In genomic region chr13:51408519-51409001, GRCm38 (mm10) we compare ENCODE assay signal across 8 mouse cellular contexts. TPM values are rescaled to one million over a fixed set of nuclear protein-coding genes. Genes with fewer than 3 reads are reported as not detected.
DNase-seq lines count a peak whose midpoint lies in the region; ATAC-seq and TF ChIP-seq lines count a peak whose summit lies in the region.

Gene S1pr3, plus strand, starts transcription at chr13:51408639.

- peaks cover 0 to 23% of the 10 kb centered on the region in 2 experiments for H3K36me3 ChIP-seq in CH12.LX (replicated peaks in 1 of 2; ENCODE audit: control insufficient read depth in 1 of 2, insufficient read depth in 1 of 2, low read length in 1 of 2)
- no peaks in the 10 kb centered on the region for H3K36me3 ChIP-seq in hindbrain, embryonic 14.5 days (replicated peaks; ENCODE audit: control insufficient read depth, insufficient read depth)
- no peaks in the 10 kb centered on the region for H3K36me3 ChIP-seq in liver, embryonic 12.5 days
- no peaks in the 10 kb centered on the region for H3K36me3 ChIP-seq in myocyte (ENCODE audit: control insufficient read depth, insufficient read depth)

- WGBS in bone marrow, adult 2 months = under 1% methylated on average over 33 of the region's 33 CpGs
- WGBS in hindbrain, embryonic 14.5 days = under 1% methylated on average over 33 of the region's 33 CpGs
- WGBS in liver, embryonic 12.5 days (ENCODE audit: insufficient replicate concordance) = under 1% methylated on average over 33 of the region's 33 CpGs

- TF ChIP-seq EP300 in CH12.LX (IDR thresholded peaks at IDR 0.05; ENCODE audit: low read length) = no peak

- TF ChIP-seq POLR2A in CH12.LX (IDR thresholded peaks at IDR 0.05; ENCODE audit: low read depth, low read length) (peak; percentile 55), myocyte (IDR thresholded peaks at IDR 0.05; ENCODE audit: insufficient read length, low read depth) (peak; percentile 61)
- TF ChIP-seq POLR2A in bone marrow, adult 2 months (IDR thresholded peaks at IDR 0.05; ENCODE audit: borderline replicate concordance, control insufficient read depth, low read depth, low read length) = 0 out of 2 replicates have a peak, but pooled peaks have one; percentile 26

- H3K9ac ChIP-seq in CH12.LX (ENCODE audit: insufficient read depth, low read depth) = peak within 1 kb of the TSS; percentile 70
- H3K9ac ChIP-seq in hindbrain, embryonic 14.5 days = peak within 1 kb of the TSS; percentile 35
- peak within 1 kb of the TSS; percentile 41; the same call in 1 of the 2 replicates for H3K9ac ChIP-seq in liver, embryonic 12.5 days

- peak in 1 of 2 experiments; percentile 24; a peak in 1 of 4 replicates for TF ChIP-seq CTCF in CH12.LX (conservative IDR thresholded peaks at IDR 0.05 in 1 of 2, IDR thresholded peaks at IDR 0.05 in 1 of 2; ENCODE audit: low read depth in 2 of 2, low read length in 2 of 2)
- TF ChIP-seq CTCF in bone marrow, adult 2 months (IDR thresholded peaks at IDR 0.05; ENCODE audit: control insufficient read depth, insufficient read depth, low read length) = no peak

- peak within 1 kb of the TSS; percentile 54 to 86 (median 75) for H3K4me3 ChIP-seq in CH12.LX (replicated peaks in 1 of 3; ENCODE audit: low read depth in 2 of 3, low read length in 2 of 3, poor library complexity in 1 of 3)
- peak within 1 kb of the TSS; percentile 12 for H3K4me3 ChIP-seq in bone marrow, adult 2 months (replicated peaks; ENCODE audit: control insufficient read depth, low read depth, low read length)
- peak within 1 kb of the TSS; percentile 31 for H3K4me3 ChIP-seq in hindbrain, embryonic 14.5 days (replicated peaks; ENCODE audit: low read length)
- H3K4me3 ChIP-seq in liver, embryonic 12.5 days = peak within 1 kb of the TSS; percentile 44
- H3K4me3 ChIP-seq in myocyte = peak within 1 kb of the TSS; percentile 35

- peaks cover 3% of the 10 kb centered on the region for H3K9me3 ChIP-seq in CH12.LX (replicated peaks; ENCODE audit: low read length)
- H3K9me3 ChIP-seq in hindbrain, embryonic 14.5 days (ENCODE audit: control insufficient read depth, low read length) = no peaks in the 10 kb centered on the region
- H3K9me3 ChIP-seq in liver, embryonic 12.5 days (replicated peaks) = no peaks in the 10 kb centered on the region

- H3K79me2 ChIP-seq in CH12.LX (replicated peaks; ENCODE audit: control insufficient read depth, extremely low read depth, insufficient read depth, poor library complexity, severe bottlenecking) = peaks cover 13% of the 10 kb centered on the region; the same call in 1 of the 2 replicates
- peaks cover 18% of the 10 kb centered on the region for H3K79me2 ChIP-seq in myocyte (ENCODE audit: control insufficient read depth, insufficient read depth)

- peaks cover 42 to 67% of the 10 kb centered on the region in 2 experiments for H3K4me1 ChIP-seq in CH12.LX (ENCODE audit: control insufficient read depth in 1 of 2, insufficient read depth in 2 of 2)
- H3K4me1 ChIP-seq in bone marrow, adult 2 months (ENCODE audit: control insufficient read depth, insufficient read depth, low read length) = peaks cover 7% of the 10 kb centered on the region
- peaks cover 11% of the 10 kb centered on the region; the same call in 1 of the 2 replicates for H3K4me1 ChIP-seq in hindbrain, embryonic 14.5 days (replicated peaks; ENCODE audit: control insufficient read depth, insufficient read depth, low read length)
- 0 out of 2 replicates have a peak, but pooled peaks cover 3% of the 10 kb centered on the region for H3K4me1 ChIP-seq in liver, embryonic 12.5 days

- peak; percentile 52 for DNase-seq in CH12.LX (ENCODE audit: extremely low read depth)
- DNase-seq in gastrocnemius, postnatal 10 days = peak; percentile 61
- DNase-seq in hindbrain, embryonic 14.5 days (ENCODE audit: low spot score) = peak; percentile 62
- peak; percentile 58 for DNase-seq in thymus, postnatal 4 days
- no peak for DNase-seq in natural killer cell, adult 2 months (ENCODE audit: low spot score in 2 of 2)

- in situ Hi-C loops in CH12.LX (cut with MboI; ENCODE audit: low pct_ligation_motif_present, low pct_unique_long_range_greater_than_20kb, low sequenced_read_pairs) = no loop called here

- 0 out of 2 replicates have a peak, but pooled peaks have one; percentile 38 for ATAC-seq in hindbrain, embryonic 14.5 days (ENCODE audit: low FRiP score)
- peak; percentile 49; the same call in 1 of the 2 replicates for ATAC-seq in liver, embryonic 12.5 days

- TF ChIP-seq RAD21 in CH12.LX (IDR thresholded peaks at IDR 0.05; ENCODE audit: low read depth, low read length) = peak; percentile 29

- H3ac ChIP-seq in myocyte (ENCODE audit: control insufficient read depth, insufficient read length) = no peak within 1 kb of the TSS

- H3K27me3 ChIP-seq in CH12.LX (replicated peaks) (no peaks in the 10 kb centered on the region), myocyte (ENCODE audit: control insufficient read depth, insufficient read depth, insufficient read length) (no peaks in the 10 kb centered on the region)
- H3K27me3 ChIP-seq in hindbrain, embryonic 14.5 days (ENCODE audit: control insufficient read depth, insufficient read depth, low read length) = peaks cover 12% of the 10 kb centered on the region; the same call in 1 of the 2 replicates
- peaks cover 58% of the 10 kb centered on the region for H3K27me3 ChIP-seq in liver, embryonic 12.5 days (replicated peaks)

- dilution Hi-C loops in CH12.LX (cut with MboI; ENCODE audit: extremely low pct_ligation_motif_present, extremely low pct_unique_long_range_greater_than_20kb, low sequenced_read_pairs) = no loop called here

- H3K27ac ChIP-seq in CH12.LX (ENCODE audit: insufficient read depth, low read depth) = no peak within 1 kb of the TSS
- H3K27ac ChIP-seq in bone marrow, adult 2 months (ENCODE audit: control insufficient read depth, insufficient read depth, low read depth, low read length, poor library complexity) = peak within 1 kb of the TSS; percentile 3; the same call in 1 of the 2 replicates
- H3K27ac ChIP-seq in hindbrain, embryonic 14.5 days = no peak within 1 kb of the TSS
- H3K27ac ChIP-seq in liver, embryonic 12.5 days = no peak within 1 kb of the TSS

- peak within 1 kb of the TSS; percentile 46; the same call in 1 of the 2 replicates for H3K4me2 ChIP-seq in CH12.LX (ENCODE audit: insufficient read depth, low read depth, poor library complexity, severe bottlenecking)
- H3K4me2 ChIP-seq in hindbrain, embryonic 14.5 days (replicated peaks) = peak within 1 kb of the TSS; percentile 51
- peak within 1 kb of the TSS; percentile 60 for H3K4me2 ChIP-seq in liver, embryonic 12.5 days
- peak within 1 kb of the TSS; percentile 88 for H3K4me2 ChIP-seq in myocyte (ENCODE audit: low read depth)

TF ChIP-seq in CH12.LX, 34 proteins besides CTCF, POLR2A, EP300 and RAD21:
- peak; percentile 41; the same call in 1 of the 2 replicates for TF ChIP-seq UBTF (IDR thresholded peaks at IDR 0.05; ENCODE audit: low read depth, low read length)
- TF ChIP-seq ZC3H11A (IDR thresholded peaks at IDR 0.05; ENCODE audit: low read depth, low read length) = no peak
- TF ChIP-seq SMC3 (IDR thresholded peaks at IDR 0.05; ENCODE audit: low read depth, low read length) = peak; percentile 20; the same call in 1 of the 2 replicates
- TF ChIP-seq TCF12 (IDR thresholded peaks at IDR 0.05; ENCODE audit: low read depth, low read length) = peak; percentile 19; the same call in 1 of the 2 replicates
- peak; percentile 62; the same call in 1 of the 2 replicates for TF ChIP-seq TBP (conservative IDR thresholded peaks at IDR 0.05; ENCODE audit: low read depth, low read length)

TF ChIP-seq in myocyte, 11 proteins besides CTCF, POLR2A, EP300 and RAD21:
- TF ChIP-seq SRF (IDR thresholded peaks at IDR 0.05; ENCODE audit: control insufficient read depth, insufficient read length, low read depth) (no peak), REST (IDR thresholded peaks at IDR 0.05; ENCODE audit: insufficient read depth, insufficient read length) (no peak), MYOG (IDR thresholded peaks at IDR 0.05; ENCODE audit: control insufficient read depth in 1 of 3, insufficient read depth in 1 of 3, insufficient read length in 2 of 3, low read depth in 2 of 3) (no peak), POLR2AphosphoS2 (IDR thresholded peaks at IDR 0.05; ENCODE audit: insufficient read length, low read depth) (no peak), E2F4 (IDR thresholded peaks at IDR 0.05; ENCODE audit: insufficient read depth) (no peak), MYOD1 (IDR thresholded peaks at IDR 0.05; ENCODE audit: control insufficient read depth in 1 of 3, insufficient read length in 2 of 3, low read depth in 2 of 3) (no peak), TCF12 (IDR thresholded peaks at IDR 0.05; ENCODE audit: insufficient read depth, poor library complexity, severe bottlenecking) (no peak), USF1 (IDR thresholded peaks at IDR 0.05; ENCODE audit: low read depth) (no peak), MAX (IDR thresholded peaks at IDR 0.05; ENCODE audit: low read depth) (no peak), CEBPB (IDR thresholded peaks at IDR 0.05; ENCODE audit: insufficient read depth, poor library complexity, severe bottlenecking) (no peak), TCF3 (IDR thresholded peaks at IDR 0.05; ENCODE audit: insufficient read length, low read depth) (no peak)

RNA-seq across cellular contexts. Expression of gene S1pr3, which starts in this region (rescaled TPM):
- total RNA-seq in CH12.LX (2012; rRNA removed) = 5.9 and 8.6 TPM in 2 replicates
- total RNA-seq in CH12.LX (2014; rRNA removed) = 6.6 and 7.5 TPM in 2 replicates
- 30.4 and 33.4 TPM in 2 replicates for polyA plus RNA-seq in CH12.LX (2012; ENCODE audit: insufficient read length, low read depth)
- polyA plus RNA-seq in bone marrow, adult 2 months (2011; ENCODE audit: insufficient read depth, insufficient read length, low replicate concordance, missing spikeins) = 1.7 and 3.9 TPM in 2 replicates
- 10 to 100 TPM; 14.6 to 21.7 TPM for total RNA-seq in gastrocnemius, postnatal 10 days (2021)
- polyA plus RNA-seq in hindbrain, embryonic 14.5 days (2014; fragmentation: Nextera tagmentation; extraction: Ambion mirVana) = 14.4 and 14.6 TPM in 2 replicates
- 4.8 and 5.5 TPM in 2 replicates for polyA plus RNA-seq in liver, embryonic 12.5 days (2016; fragmentation: Nextera tagmentation; extraction: Ambion mirVana)
- polyA plus RNA-seq in myocyte (2012; fragmentation: generic; extraction: Trizol) = 9.7 TPM

Comparison
In these comparisons a context has a peak if more than half of its experiments do, and no peak if none do; other contexts are left out.
1. DNase-seq: peak in CH12.LX (single experiment), gastrocnemius, postnatal 10 days (single experiment), hindbrain, embryonic 14.5 days (single experiment) and thymus, postnatal 4 days (single experiment); none in natural killer cell, adult 2 months (0 of 2).
2. H3K4me3 ChIP-seq: peak in every context shown above with its lines; median percentile 75 in CH12.LX; 44 in liver, embryonic 12.5 days; 35 in myocyte; 31 in hindbrain, embryonic 14.5 days; 12 in bone marrow, adult 2 months.
3. Peak in every context shown above with its lines, with median percentiles within 50 percentile points of each other: H3K4me2 ChIP-seq, H3K9ac ChIP-seq and POLR2A ChIP-seq.